Comparison of ENCODE assay signal across 27 mouse cellular contexts in genomic region chr8:9545665-9546064, GRCm38 (mm10).
DNase-seq lines count a peak whose midpoint lies in the region; ATAC-seq and TF ChIP-seq lines count a peak whose summit lies in the region.
"Had no signal": no experiment of that assay in that cellular context is flagged by ENCODE, and none has a peak within 500 bp of the region (broad histone marks: within the 10 kb centered on the region; RNA-seq: fewer than 3 reads in every experiment).

No protein-coding gene starts in this region.

- no peaks in the 10 kb centered on the region for H3K27me3 ChIP-seq in kidney, postnatal 0 days (ENCODE audit: insufficient read depth, low read length)
- H3K27me3 ChIP-seq in limb, embryonic 14.5 days (ENCODE audit: control insufficient read depth, insufficient read depth, low read length): no peaks in the 10 kb centered on the region
- no peaks in the 10 kb centered on the region for H3K27me3 ChIP-seq in limb, embryonic 10.5 days (ENCODE audit: low read depth, poor library complexity, severe bottlenecking)
- H3K27me3 ChIP-seq: CH12.LX; embryonic facial prominence, embryonic 13.5 days; embryonic facial prominence, embryonic 15.5 days; forebrain, embryonic 12.5 days; Patski had no signal

- no peak for TF ChIP-seq CTCF in kidney, postnatal 0 days (IDR thresholded peaks at IDR 0.05; ENCODE audit: low read depth)

- 55% methylated on average over 2 of the region's 2 CpGs for WGBS in kidney, postnatal 0 days
- 43% methylated on average over 2 of the region's 2 CpGs for WGBS in limb, embryonic 14.5 days
- 80% methylated on average over 2 of the region's 2 CpGs for WGBS in limb, embryonic 10.5 days

- H3K4me3 ChIP-seq in kidney, postnatal 0 days (replicated peaks; ENCODE audit: low read depth, low read length): no peak overlapping the region
- no peak overlapping the region for H3K4me3 ChIP-seq in limb, embryonic 14.5 days (replicated peaks; ENCODE audit: low read length)
- no peak overlapping the region for H3K4me3 ChIP-seq in limb, embryonic 10.5 days
- H3K4me3 ChIP-seq: embryonic facial prominence, embryonic 13.5 days; embryonic facial prominence, embryonic 15.5 days; erythroblast, embryonic 14.5 days; forebrain, embryonic 10.5 days; forebrain, embryonic 12.5 days had no signal

- peak; percentile 10 for DNase-seq in kidney, postnatal 0 days (ENCODE audit: low spot score)
- no peak for DNase-seq in kidney, postnatal 10 days
- peak; percentile 9 for DNase-seq in limb, embryonic 14.5 days (ENCODE audit: low spot score)
- no peak for DNase-seq in limb, embryonic 10.5 days (ENCODE audit: low spot score)
- no peak for DNase-seq in B cell, adult 2 months
- DNase-seq: adrenal gland, adult 8-10 months; adrenal gland, postnatal 14 days; adrenal gland, postnatal 36 days; cerebellum, adult 11 months; cerebellum, adult 18-20 months; cerebellum, adult 8-10 months; cerebellum, adult 9-11 months; cerebellum, postnatal 14 days; cerebellum, postnatal 36 days; embryo, embryonic 11 days had no signal

- H3K9ac ChIP-seq in kidney, postnatal 0 days (ENCODE audit: low read depth, low read length): no peak overlapping the region
- no peak overlapping the region for H3K9ac ChIP-seq in limb, embryonic 14.5 days (ENCODE audit: low read depth, low read length, severe bottlenecking)
- H3K9ac ChIP-seq: embryonic facial prominence, embryonic 13.5 days; embryonic facial prominence, embryonic 15.5 days; forebrain, embryonic 12.5 days had no signal

- no peak for TF ChIP-seq POLR2A in limb, embryonic 14.5 days (IDR thresholded peaks at IDR 0.05; ENCODE audit: borderline replicate concordance, extremely low read depth, insufficient read depth, insufficient read length)

- no peak for ATAC-seq in kidney, postnatal 0 days (replicated peaks; ENCODE audit: low FRiP score, low read depth)
- no peak; the same call in 1 of the 2 replicates for ATAC-seq in limb, embryonic 14.5 days (ENCODE audit: low FRiP score, low read depth)
- ATAC-seq: activated CD4-positive, CD25-positive, alpha-beta regulatory T cell, adult 4 months; CD4-positive, CD25-positive, alpha-beta regulatory T cell, adult 4 months; forebrain, embryonic 14.5 days; forebrain, embryonic 16.5 days; Patski had no signal

- H3K27ac ChIP-seq in kidney, postnatal 0 days: no peak overlapping the region
- H3K27ac ChIP-seq in limb, embryonic 14.5 days (replicated peaks; ENCODE audit: low read depth, low read length): no peak overlapping the region
- no peak overlapping the region for H3K27ac ChIP-seq in limb, embryonic 10.5 days
- H3K27ac ChIP-seq: embryonic facial prominence, embryonic 13.5 days; embryonic facial prominence, embryonic 15.5 days; forebrain, embryonic 10.5 days; forebrain, embryonic 12.5 days had no signal

- H3K36me3 ChIP-seq in kidney, postnatal 0 days (ENCODE audit: insufficient read depth, low read length): no peaks in the 10 kb centered on the region
- no peaks in the 10 kb centered on the region for H3K36me3 ChIP-seq in limb, embryonic 14.5 days (ENCODE audit: control insufficient read depth, insufficient read depth, low read length)
- H3K36me3 ChIP-seq in limb, embryonic 10.5 days: no peaks in the 10 kb centered on the region
- H3K36me3 ChIP-seq: embryonic facial prominence, embryonic 13.5 days; embryonic facial prominence, embryonic 15.5 days; forebrain, embryonic 10.5 days; forebrain, embryonic 12.5 days; G1E had no signal

- no peaks in the 10 kb centered on the region for H3K9me3 ChIP-seq in kidney, postnatal 0 days (replicated peaks; ENCODE audit: low read length)
- H3K9me3 ChIP-seq in limb, embryonic 14.5 days (ENCODE audit: control insufficient read depth, low read length): no peaks in the 10 kb centered on the region
- no peaks in the 10 kb centered on the region for H3K9me3 ChIP-seq in limb, embryonic 10.5 days (replicated peaks)
- H3K9me3 ChIP-seq: embryonic facial prominence, embryonic 13.5 days; embryonic facial prominence, embryonic 15.5 days; forebrain, embryonic 10.5 days; forebrain, embryonic 12.5 days; G1E had no signal

- no peaks in the 10 kb centered on the region for H3K4me1 ChIP-seq in kidney, postnatal 0 days (replicated peaks; ENCODE audit: insufficient read depth, low read length)
- H3K4me1 ChIP-seq in limb, embryonic 14.5 days (ENCODE audit: control insufficient read depth, insufficient read depth, low read length): no peaks in the 10 kb centered on the region
- H3K4me1 ChIP-seq in limb, embryonic 10.5 days: no peaks in the 10 kb centered on the region
- H3K4me1 ChIP-seq: embryonic facial prominence, embryonic 13.5 days; forebrain, embryonic 10.5 days had no signal

- no peak overlapping the region for H3K4me2 ChIP-seq in kidney, postnatal 0 days (ENCODE audit: low read length)
- H3K4me2 ChIP-seq in limb, embryonic 14.5 days (replicated peaks; ENCODE audit: low read depth, low read length, severe bottlenecking): no peak overlapping the region
- H3K4me2 ChIP-seq: embryonic facial prominence, embryonic 13.5 days; embryonic facial prominence, embryonic 15.5 days; forebrain, embryonic 12.5 days had no signal

Comparison
In these comparisons a context has a peak if more than half of its experiments do, and no peak if none do; other contexts are left out.
1. DNase-seq: peak in kidney, postnatal 0 days (single experiment) and limb, embryonic 14.5 days (single experiment); none in kidney, postnatal 10 days (single experiment), limb, embryonic 10.5 days (single experiment) and B cell, adult 2 months (0 of 2).